Mouse (Mus musculus) embryonic stem cell, embryonic (primary cell): Measurements from ENCODE around the gene Naaa.

Experiments used
- CTCF ChIA-PET, 4 experiments: fragments of 300-600 bp in 2 of 4; fragments of 350-600 bp in 2 of 4; sonication (Branson Sonifier 250); formaldehyde crosslinking; loops; one replicate each; lab custom pipeline; 2022; ENCODE audit warnings: inconsistent platforms in 2 of 4; lab: Charles Lee
- POLR2A ChIA-PET, 4 experiments: fragments of 300-600 bp in 2 of 4; fragments of 350-600 bp in 2 of 4; sonication (Branson Sonifier 250); formaldehyde crosslinking; loops; one replicate each; lab custom pipeline; 2022; ENCODE audit warnings: antibody characterized with exemption in 4 of 4, inconsistent platforms in 1 of 4; lab: Charles Lee

Gene Naaa

DNA sequence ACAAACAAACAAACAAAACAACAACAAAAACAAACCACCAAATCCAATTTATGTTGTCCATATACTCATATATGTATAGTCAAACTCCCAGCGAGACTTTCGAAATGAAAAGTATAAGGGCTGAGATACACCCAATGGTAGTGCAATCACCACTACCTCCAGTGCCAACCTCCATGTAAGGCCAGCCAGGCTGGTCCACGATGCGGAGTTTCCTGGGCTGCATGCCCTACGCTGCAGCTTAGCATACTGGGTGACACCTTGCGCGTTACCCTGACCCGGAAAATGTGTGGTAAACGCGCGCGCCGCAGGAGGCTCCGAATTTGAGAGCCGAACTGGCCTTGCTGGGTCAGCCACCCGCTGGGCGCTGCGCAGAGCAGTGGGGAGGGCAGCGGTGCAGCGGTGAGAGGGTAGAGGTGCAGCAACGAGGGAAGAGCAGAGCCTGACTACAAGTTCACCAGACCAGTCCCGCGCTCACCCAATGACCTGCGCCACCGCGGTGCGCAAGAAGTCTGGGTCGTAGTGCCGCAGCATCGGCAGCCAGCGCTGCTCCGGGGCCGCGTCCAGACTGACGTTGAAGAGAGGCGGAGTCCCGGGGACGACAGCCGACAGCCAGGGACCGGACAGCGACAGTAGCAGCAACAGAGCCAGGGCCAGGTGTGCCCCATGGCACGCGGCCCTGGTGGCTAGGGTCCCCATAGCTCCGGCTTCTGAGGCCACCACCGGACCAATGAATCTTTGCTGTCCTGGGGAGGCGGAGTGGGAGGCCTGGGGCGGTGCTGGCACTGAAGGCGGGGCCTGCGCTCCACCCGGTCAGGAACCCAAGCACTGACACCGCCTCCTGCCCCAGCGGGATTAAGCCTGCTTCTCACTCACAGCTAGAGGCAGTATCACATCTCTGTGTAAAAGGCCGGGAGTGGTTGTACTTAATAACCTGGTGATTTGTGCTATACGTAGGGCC is at the start of gene Naaa:
Gene Naaa, minus strand, starts transcription at position 734 of the 958 bp plus-strand sequence.
- ChIA-PET POLR2A (interaction anchor here in 3 of 4 experiments (0.5 to 3.3 kb wide), 23 partner anchors 8 to 235 kb away, joined by 3 to 11 read pairs (median 4); partner anchors contain the start of genes G3bp2 (in 1 of the 3), Ppef2 (in 1 of the 3) and Sdad1 (in 1 of the 3)), CTCF (interaction anchor here in 2 of 4 experiments (0.6 to 1.6 kb wide), 6 partner anchors 25 to 104 kb away, joined by 3 to 4 read pairs (median 4); no protein-coding TSS in a partner anchor)

DNA sequence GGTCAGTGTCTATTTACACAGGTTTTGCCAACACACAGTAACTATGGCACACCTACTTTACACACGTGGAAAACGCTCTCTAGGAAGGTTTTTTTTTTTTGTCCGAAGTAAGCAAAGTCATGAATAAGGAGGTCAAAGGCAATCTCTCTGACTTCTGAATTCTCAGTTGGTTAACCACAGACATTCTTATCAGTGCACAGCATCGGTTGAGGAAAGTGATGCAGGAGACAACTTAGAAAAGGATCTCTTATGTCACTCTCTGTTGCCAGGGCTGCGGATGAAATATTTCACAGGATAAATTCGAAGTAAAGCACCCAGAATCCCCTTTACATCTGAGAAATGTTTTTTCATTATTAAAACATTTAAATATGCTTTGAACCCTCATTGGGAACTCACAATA is 49.4 kb upstream of the Naaa start:
- POLR2A ChIA-PET = no interaction called here
- CTCF ChIA-PET = no interaction called here

DNA sequence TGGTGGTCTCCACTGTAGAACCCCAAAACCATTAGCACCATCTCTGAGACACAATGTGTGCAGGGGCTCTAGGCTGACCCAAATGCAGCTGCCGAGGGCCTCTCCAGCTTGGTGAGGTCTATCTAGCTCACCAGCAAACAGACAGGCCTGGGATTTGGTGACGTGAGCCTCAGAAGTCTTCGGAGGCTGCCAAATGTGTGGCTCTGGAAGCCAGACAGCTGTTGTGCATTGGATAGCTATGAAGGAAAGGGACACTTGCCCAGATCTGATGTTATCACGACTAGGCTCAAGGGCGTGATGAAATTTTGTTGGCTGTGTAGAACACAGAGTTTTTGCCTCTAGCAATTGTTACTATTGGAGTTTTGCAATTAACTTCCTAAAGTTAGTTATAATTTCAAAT is 45.3 kb upstream of the Naaa start:
- POLR2A ChIA-PET = interaction anchor here in 1 of 4 experiments (1.3 kb wide), 1 partner anchor 9 kb away, joined by 3 read pairs; the partner anchor contains the start of gene Art3
- CTCF ChIA-PET = no interaction called here

DNA sequence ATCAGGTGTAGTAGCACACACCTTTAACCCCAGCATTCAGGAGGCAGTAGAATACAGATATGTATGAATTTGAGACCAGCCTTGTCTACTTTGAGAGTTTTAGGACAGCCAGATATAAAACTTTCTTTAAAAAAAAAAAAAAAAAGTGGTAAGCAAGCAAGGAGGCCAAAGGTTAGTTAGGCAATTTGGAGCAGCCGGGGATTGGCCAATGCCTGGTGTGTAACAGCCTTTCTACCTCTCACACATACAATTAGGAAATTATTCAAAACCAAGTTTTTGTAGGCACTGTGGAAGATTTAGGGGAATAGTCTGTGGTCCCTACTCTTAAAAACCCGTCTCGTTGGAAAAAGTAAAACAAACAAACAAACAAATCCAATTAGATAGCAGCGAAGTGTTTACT is 44.6 kb upstream of the Naaa start:
- POLR2A ChIA-PET = interaction anchor here in 1 of 4 experiments (1.3 kb wide), 1 partner anchor 9 kb away, joined by 3 read pairs; the partner anchor contains the start of gene Art3

DNA sequence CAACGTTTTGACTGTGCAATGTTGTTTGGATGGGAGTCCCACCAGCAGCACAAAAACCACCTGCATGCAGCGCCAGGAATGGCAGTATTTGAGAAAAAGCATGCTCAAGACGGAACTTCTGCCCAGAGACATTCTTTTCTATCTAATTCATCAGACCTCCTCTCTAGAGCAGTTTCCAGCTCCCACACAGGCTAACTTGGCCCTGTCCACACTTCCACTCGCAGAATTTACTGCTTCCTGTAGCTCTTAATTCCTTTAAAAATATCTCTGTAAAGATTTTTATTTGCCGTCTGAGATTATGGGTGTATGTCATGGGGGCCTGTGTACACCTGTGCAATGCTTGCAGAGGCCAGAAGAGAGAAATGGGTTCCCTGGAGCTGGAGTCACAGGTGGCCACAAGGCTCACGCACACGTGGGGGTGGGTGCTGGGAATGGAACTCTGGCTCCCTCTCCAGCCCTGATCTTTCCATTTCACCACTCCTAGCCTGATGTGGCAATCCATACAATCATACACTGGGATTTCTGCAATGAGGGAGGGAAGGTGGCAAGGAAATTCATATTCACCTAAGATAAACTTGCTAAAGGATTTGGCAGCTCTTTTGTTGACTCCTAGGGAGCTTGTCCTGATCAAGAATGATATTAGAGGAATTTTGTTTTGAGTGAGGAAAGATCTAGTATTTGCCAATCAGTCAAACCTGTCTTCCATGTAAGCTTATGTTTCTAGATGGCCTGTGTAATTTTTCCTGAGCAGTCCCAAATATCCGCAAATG is 43.8 kb upstream of the Naaa start:
- ChIA-PET CTCF (interaction anchor here in 3 of 4 experiments (0.7 to 1.3 kb wide), 3 partner anchors 9 to 76 kb away, joined by 3 to 4 read pairs (median 3); no protein-coding TSS in a partner anchor), POLR2A (interaction anchor here in 2 of 4 experiments (0.7 to 1.3 kb wide), 3 partner anchors 10 to 79 kb away, joined by 3 read pairs; partner anchors contain the start of gene Art3 (in 1 of the 2))

More for the DNA sequence above, 44.6 kb upstream of the Naaa start:
- CTCF ChIA-PET = interaction anchor here in 1 of 4 experiments (1.1 kb wide), 1 partner anchor 75 kb away, joined by 3 read pairs; no protein-coding TSS in a partner anchor

DNA sequence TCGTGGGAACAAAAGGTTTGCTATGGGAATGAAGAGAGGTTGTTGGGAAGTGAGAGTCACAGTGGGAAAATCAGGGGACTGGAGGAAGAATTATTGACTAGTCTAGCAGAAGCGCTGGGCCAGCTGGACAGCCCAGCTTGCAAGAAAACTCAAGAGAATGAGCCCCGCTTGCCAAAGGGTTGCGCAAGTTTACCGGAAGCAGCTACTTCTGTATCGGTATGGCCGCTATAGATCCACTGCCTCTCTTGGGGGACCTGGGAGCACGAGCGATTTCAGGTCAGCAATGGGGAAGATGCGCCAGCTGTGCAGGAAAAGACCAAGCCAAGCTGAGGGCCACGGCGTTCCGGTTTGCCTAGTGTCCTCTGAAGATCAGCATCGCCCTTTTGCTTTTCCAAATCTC is 40.6 kb upstream of the Naaa start:
- CTCF ChIA-PET = interaction anchor here in 1 of 4 experiments (1.0 to 1.5 kb wide), 2 partner anchors 9 to 66 kb away, joined by 3 read pairs; partner anchors contain the start of gene Sdad1
- POLR2A ChIA-PET = interaction anchor here in 1 of 4 experiments (1.0 kb wide), 1 partner anchor 9 kb away, joined by 5 read pairs; the partner anchor contains the start of gene Sdad1

DNA sequence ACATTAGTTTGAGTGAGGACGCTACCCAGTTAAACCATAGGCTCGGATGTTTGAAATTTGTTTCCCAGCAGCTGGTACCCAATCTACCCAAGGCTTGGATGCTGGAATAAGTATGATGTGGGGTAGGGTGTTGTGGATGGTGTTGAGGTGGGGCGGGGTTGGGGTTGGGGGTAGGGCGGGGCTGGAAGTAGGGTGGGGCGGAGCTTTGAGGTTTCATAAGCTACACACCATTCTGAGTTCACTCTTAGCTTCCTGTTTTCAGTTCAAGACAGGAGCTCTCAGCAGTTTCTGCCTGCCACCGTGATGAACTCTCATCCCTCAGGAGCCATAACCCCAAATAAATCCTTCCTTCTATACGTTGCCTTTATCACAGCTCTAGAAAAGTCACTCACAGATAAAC is 40.1 kb upstream of the Naaa start:
- ChIA-PET POLR2A (interaction anchor here in 1 of 4 experiments (1.0 kb wide), 1 partner anchor 8 kb away, joined by 5 read pairs; the partner anchor contains the start of gene Sdad1), CTCF (interaction anchor here in 1 of 4 experiments (1.0 to 1.5 kb wide), 2 partner anchors 8 to 67 kb away, joined by 3 read pairs; partner anchors contain the start of gene Sdad1)

DNA sequence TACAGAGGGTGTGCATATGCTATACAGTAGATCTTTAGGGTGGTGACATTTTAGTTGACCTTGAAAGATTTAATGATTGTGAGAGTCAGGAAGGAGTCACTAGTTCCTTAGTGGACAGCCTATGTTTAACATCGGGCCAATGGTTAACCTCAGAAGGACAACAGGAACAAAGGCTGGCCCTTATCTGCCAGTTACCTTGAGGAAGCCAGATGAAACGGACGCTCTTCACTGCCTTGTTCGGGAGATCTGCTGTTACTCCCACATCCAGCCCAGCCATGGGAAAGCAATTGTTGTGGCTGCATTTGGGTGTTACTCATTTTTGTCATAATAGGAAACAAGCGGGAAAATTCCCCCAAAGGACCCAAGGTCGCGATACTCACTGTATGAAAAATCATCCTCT is 35.8 kb upstream of the Naaa start:
- CTCF ChIA-PET = interaction anchor here in 1 of 4 experiments (2.1 kb wide), 1 partner anchor 84 kb away, joined by 4 read pairs; no protein-coding TSS in a partner anchor
- POLR2A ChIA-PET = no interaction called here

DNA sequence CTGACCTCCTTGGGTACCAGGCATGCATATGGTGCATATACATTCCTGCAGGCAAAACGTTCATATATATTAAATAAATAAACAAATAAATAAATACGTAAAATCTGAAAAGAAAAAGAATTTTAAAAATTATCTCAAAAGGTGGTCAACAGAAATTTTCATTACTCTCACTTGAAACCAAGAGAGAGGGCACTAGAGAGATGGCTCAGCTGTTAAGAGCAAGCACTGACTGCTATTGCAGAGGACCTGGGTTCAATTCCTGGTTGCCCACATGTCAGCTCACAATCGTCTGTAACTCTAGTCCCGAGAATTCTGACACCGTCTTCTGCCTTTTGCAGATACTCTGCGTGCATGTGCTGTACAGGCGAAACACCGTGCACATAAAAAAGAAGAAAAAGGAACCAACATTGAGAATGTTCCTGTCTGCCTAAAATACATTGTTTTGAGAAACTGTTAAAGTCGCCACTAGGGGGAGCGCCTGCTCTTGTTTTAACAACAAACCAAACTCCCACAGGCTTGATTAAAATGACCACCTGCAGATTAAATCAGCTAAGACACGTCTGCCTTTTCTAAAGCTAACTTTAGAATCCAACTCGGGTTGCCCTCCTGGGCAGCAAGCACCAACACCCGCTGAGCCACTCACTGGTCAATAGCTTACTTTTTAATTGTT is 34.2 kb upstream of the Naaa start:
- ChIA-PET POLR2A (interaction anchor here in 3 of 4 experiments (0.6 to 1.5 kb wide), 5 partner anchors 10 to 99 kb away, joined by 3 to 5 read pairs (median 4); partner anchors contain the start of gene Art3 (in 1 of the 3)), CTCF (interaction anchor here (0.6 to 2.1 kb wide), 31 partner anchors 9 to 958 kb away, joined by 3 to 14 read pairs (median 3); partner anchors contain the start of gene Ccdc158 (in 1 of the 4))

DNA sequence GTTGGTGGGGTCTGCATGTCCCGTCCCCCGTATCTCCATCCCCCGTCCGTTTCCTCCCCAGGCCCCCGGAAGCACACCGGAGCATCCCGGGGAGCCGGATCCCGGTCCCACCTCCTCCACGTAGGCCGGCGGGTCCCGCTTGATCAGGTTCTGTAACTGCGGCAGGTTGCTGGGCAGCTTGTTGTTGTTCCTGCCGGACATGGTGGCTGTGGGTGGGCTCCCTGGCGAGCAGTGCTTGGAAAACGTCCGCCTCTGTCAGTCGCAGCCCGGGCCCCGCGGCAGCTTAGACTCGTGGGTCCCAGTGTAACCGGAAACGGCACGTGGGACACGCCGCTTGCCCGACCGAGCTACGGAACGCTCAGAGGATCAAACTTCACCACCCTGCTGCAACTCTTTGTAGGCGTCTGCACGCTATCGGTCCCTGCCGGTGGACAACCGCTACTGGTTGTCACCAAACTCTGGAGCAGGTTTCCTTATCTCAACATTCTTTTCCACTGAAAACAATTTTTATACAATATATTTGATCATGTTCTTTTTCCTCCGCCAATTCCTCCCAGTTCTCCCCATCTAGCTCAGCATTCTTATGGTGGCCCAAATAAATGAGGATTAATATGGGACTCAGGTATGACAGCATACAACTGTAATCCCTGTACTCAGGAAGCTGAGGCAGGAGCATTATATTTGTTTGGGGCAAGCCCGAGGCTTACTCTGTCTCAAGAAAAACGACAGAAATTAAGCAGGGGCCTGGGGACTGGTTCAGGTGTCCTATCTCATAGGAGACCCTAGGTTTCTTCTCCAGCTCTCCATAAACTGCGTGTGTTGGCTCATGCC is 31.9 kb upstream of the Naaa start, which contains the start of gene Sdad1:
Gene Sdad1, minus strand, starts transcription at position 799 of the 831 bp plus-strand sequence.
- CTCF ChIA-PET = interaction anchor here (0.5 to 2.4 kb wide), 23 partner anchors 9 to 793 kb away, joined by 3 to 12 read pairs (median 4); partner anchors contain the start of genes Naaa (in 1 of the 4) and Parm1 (in 1 of the 4)
- POLR2A ChIA-PET = interaction anchor here in 2 of 4 experiments (0.6 to 3.3 kb wide), 26 partner anchors 8 to 612 kb away, joined by 3 to 19 read pairs (median 4); partner anchors contain the start of genes Naaa (in 2 of the 2) and G3bp2 (in 1 of the 2)

DNA sequence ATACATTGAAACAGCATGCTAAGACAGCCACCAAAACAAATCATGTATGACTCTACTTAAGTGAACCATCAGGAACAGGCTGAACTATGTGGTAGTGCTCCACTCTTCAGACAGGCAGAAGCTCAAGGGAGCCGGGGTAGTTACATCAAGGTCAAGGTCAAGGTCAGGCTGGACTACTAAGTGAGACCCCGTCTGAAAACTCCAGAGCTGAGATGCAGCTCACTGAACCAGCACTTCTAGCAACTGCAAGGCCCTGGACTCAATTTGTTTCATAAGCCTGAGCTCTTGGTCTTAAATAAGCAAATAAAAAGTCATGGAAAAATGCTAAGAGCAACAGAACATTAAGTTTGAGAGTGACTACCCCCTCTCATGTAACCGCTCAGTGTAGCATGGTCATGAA is 26.3 kb upstream of the Naaa start:
- ChIA-PET POLR2A (interaction anchor here in 2 of 4 experiments (0.5 to 2.8 kb wide), 4 partner anchors 8 to 120 kb away, joined by 3 to 8 read pairs (median 5); no protein-coding TSS in a partner anchor), CTCF (interaction anchor here in 2 of 4 experiments (0.6 to 1.1 kb wide), 3 partner anchors 66 to 82 kb away, joined by 3 read pairs; no protein-coding TSS in a partner anchor)

DNA sequence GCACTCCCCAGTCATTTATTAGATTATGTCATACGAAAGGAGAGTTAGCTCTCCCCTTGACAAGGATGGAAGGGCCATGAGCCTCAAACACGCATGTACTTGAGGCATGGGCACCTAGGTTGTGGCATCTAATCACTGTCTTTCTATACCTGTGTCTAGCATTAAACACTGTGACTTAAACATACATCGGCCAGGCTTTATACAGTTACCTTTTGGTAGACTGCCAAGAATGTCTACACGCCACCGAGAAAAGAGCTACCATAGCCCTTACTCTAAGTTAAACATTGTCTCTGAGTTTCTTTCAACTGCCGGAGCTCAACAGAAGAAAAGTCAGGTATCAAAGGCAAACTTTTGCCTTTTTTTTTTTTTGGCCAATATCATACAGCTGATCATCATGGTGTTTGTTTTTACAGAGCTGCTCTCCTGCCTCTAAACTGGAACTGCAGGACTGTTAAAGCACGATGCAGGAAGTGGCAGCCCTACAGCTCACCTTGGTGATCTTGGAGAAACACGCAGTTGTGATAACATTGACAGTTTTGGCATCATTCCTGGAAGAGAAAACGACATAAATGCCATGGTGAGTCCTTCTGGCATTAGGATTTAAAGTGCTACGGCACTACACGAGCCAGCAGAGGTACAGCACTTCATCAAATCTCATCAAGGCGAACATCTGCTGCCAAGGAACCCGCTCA is 24.3 kb upstream of the Naaa start:
- ChIA-PET CTCF (interaction anchor here in 3 of 4 experiments (0.6 to 1.4 kb wide), 4 partner anchors 78 to 101 kb away, joined by 3 to 6 read pairs (median 4); no protein-coding TSS in a partner anchor), POLR2A (interaction anchor here in 2 of 4 experiments (0.6 to 2.8 kb wide), 3 partner anchors 10 to 785 kb away, joined by 3 to 7 read pairs (median 3); partner anchors contain the start of gene Parm1 (in 1 of the 2))

DNA sequence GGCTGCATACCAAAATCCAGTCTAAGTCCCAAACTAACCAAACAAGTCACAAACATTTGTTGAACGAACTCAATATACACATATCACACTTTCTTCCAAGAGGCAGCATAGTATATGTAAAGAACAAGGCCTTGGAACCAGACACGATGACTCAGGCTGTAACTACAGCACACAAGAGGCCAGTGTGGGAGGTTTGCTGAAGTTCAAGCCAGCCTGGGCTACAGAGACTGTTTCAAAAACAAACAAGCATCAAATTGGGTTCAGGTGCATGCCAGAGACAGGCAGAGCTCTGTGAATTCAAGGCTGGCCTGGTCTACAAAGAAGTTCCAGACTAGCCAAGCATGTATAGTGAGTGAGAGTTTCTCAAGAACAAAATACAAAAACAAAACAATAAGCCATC is 16.6 kb upstream of the Naaa start:
- CTCF ChIA-PET = no interaction called here

DNA sequence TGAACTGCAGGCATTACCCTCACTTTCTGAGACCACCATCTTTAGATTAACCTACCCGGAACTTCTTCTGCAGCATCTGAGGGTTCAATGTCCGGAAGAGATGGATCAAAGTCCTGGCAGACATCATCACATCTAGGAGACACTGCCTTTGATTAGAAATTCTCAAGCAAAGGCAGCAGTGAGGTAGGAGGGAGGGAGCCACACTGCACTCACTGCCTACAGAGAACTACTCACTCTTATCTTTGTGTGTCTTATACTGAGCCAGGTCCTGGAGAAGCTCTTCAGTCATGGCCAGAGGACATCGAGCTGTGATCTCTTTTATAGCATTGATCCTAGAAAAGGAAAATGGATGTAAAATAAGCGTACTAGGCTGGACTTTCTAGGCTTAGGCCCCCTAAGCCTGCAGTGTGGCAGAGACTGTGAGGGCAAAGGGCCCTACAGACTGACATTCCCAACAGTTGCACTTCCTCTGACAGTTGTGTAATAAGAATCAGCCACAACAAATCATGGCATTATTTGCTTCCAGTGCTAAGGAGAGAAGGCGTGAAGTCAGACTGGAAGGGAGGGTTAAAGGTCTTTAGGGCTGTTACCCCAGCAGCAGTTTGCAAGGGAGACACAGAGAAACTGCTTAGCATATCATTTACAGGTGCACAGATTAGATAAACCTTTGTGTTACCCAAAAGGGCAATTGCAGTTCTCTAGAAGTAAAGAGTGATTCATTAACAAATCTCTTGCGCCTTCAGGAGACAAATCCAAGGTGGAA is 13.9 kb upstream of the Naaa start:
- CTCF ChIA-PET = no interaction called here
- POLR2A ChIA-PET = no interaction called here

More for the DNA sequence above, 16.6 kb upstream of the Naaa start:
- POLR2A ChIA-PET = interaction anchor here in 3 of 4 experiments (0.7 to 2.2 kb wide), 3 partner anchors 9 to 84 kb away, joined by 3 to 7 read pairs (median 3); no protein-coding TSS in a partner anchor
